Mouse (Mus musculus) embryonic facial prominence, embryonic 14.5 days (tissue): ENCODE results near the gene Ufc1. TPM values are rescaled to one million over a fixed set of nuclear protein-coding genes. Genes with fewer than 3 reads are reported as not detected.

Experiments
- ATAC-seq: fragments of 200-750 bp; cut with Nextera tagmentation; 2 replicates; pipeline ENCODE4 v1.8.0; 2017; ENCODE audit warnings: low read depth, moderate number of reproducible peaks, moderate TSS enrichment
- DNase-seq: peaks from one replicate; pipeline ENCODE4 v3.0.0-alpha.2; 2015; ENCODE audit warnings: low spot score
- H3K27ac ChIP-seq: fragments of 300-500 bp; sonication (generic); replicated peaks from 2 replicates; pipeline ENCODE4 v1.5.1; 2014; ENCODE audit warnings: low read depth, mild to moderate bottlenecking, low read length, moderate library complexity
- H3K27me3 ChIP-seq: fragments of 300-500 bp; sonication (generic); replicated peaks from 2 replicates; pipeline ENCODE4 v1.6.1; 2014; ENCODE audit warnings: low read length; ENCODE audit not compliant: control insufficient read depth, insufficient read depth
- H3K36me3 ChIP-seq: fragments of 300-500 bp; sonication (generic); 2 replicates; pipeline ENCODE4 v1.6.1; 2014; ENCODE audit warnings: low read length, mixed read lengths; ENCODE audit not compliant: control insufficient read depth, insufficient read depth
- H3K4me1 ChIP-seq: fragments of 300-500 bp; sonication (generic); 2 replicates; pipeline ENCODE4 v1.6.1; 2014; ENCODE audit warnings: antibody characterized with exemption, low read length; ENCODE audit not compliant: control insufficient read depth, insufficient read depth
- H3K4me2 ChIP-seq: fragments of 300-500 bp; sonication (generic); 2 replicates; pipeline ENCODE4 v1.6.1; 2014; ENCODE audit warnings: low read depth, mild to moderate bottlenecking, low read length, moderate library complexity, mixed read lengths
- H3K4me3 ChIP-seq: fragments of 300-500 bp; sonication (generic); 2 replicates; pipeline ENCODE4 v1.5.1; 2014; ENCODE audit warnings: low read depth, mild to moderate bottlenecking, low read length
- H3K9ac ChIP-seq: fragments of 300-500 bp; sonication (generic); 2 replicates; pipeline ENCODE4 v1.6.1; 2014; ENCODE audit warnings: low read depth, mild to moderate bottlenecking, low read length, moderate library complexity, mixed read lengths
- H3K9me3 ChIP-seq: fragments of 300-500 bp; sonication (generic); 2 replicates; pipeline ENCODE4 v1.6.1; 2016; ENCODE audit warnings: low read length; ENCODE audit not compliant: control insufficient read depth
- WGBS: fragments of 180-500 bp; shearing (Covaris S2); extraction: QIAGEN DNeasy Blood & Tissue Kit; methylation state at CpG from one replicate; pipeline ENCODE4 v1.1.7; 2014; 5-methylcytosine and 5-hydroxymethylcytosine counted together
- polyA plus RNA-seq: library from polyadenylated mRNA; unstranded; fragments of >200 nt; fragmentation: Nextera tagmentation; extraction: Ambion mirVana; gene quantifications from 2 replicates; pipeline ENCODE4 v1.2.1, GENCODE M21; 2014

The Ufc1 gene
- polyA plus RNA-seq, 1 experiment from 2014 or later = 110 TPM

- WGBS = 88% methylated on average over 9 of the region's 9 CpGs
These were observed 37.0 kb downstream of the Ufc1 start for GRCm38 (mm10) chr1:171257781-171258180.

GRCm38 (mm10) chr1:171256937-171257548 lies 37.8 kb downstream of the Ufc1 start:
- no peak overlapping the region for H3K4me2 ChIP-seq
- no peak overlapping the region for H3K27ac ChIP-seq
- H3K4me3 ChIP-seq = no peak overlapping the region
- no peaks in the 10 kb centered on the region for H3K9me3 ChIP-seq
- DNase-seq (peak; percentile 84), ATAC-seq (peak; percentile 35; the same call in 1 of the 2 replicates)
- H3K4me1 ChIP-seq = peaks cover 10% of the 10 kb centered on the region
- WGBS = 69% methylated on average over 15 of the region's 15 CpGs
- H3K9ac ChIP-seq = no peak overlapping the region
- peaks cover 65% of the 10 kb centered on the region for H3K36me3 ChIP-seq
- H3K27me3 ChIP-seq = no peaks in the 10 kb centered on the region

More at GRCm38 (mm10) chr1:171257781-171258180, 37.0 kb downstream of the Ufc1 start:
- Histone ChIP-seq H3K4me2 (no peak overlapping the region), H3K27ac (no peak overlapping the region), H3K9me3 (no peaks in the 10 kb centered on the region), H3K4me1 (peaks cover 9% of the 10 kb centered on the region), H3K27me3 (no peaks in the 10 kb centered on the region), H3K9ac (no peak overlapping the region), H3K36me3 (peaks cover 64% of the 10 kb centered on the region), H3K4me3 (no peak overlapping the region)
- ATAC-seq (no peak), DNase-seq (no peak)

GRCm38 (mm10) chr1:171256095-171256818 lies 38.6 kb downstream of the Ufc1 start:
- ATAC-seq = no peak
- H3K27ac ChIP-seq = no peak overlapping the region
- no peak for DNase-seq
- peaks cover 65% of the 10 kb centered on the region for H3K36me3 ChIP-seq
- H3K9me3 ChIP-seq = no peaks in the 10 kb centered on the region
- H3K4me1 ChIP-seq = peaks cover 14% of the 10 kb centered on the region
- H3K27me3 ChIP-seq = no peaks in the 10 kb centered on the region
- no peak overlapping the region for H3K9ac ChIP-seq
- no peak overlapping the region for H3K4me3 ChIP-seq
- no peak overlapping the region for H3K4me2 ChIP-seq
- WGBS = 90% methylated on average over 24 of the region's 24 CpGs

GRCm38 (mm10) chr1:171252415-171252814 lies 42.4 kb downstream of the Ufc1 start:
- H3K27me3 ChIP-seq = no peaks in the 10 kb centered on the region
- WGBS = 30% methylated on average over 17 of the region's 17 CpGs
- peak overlapping the region; percentile 63 for H3K9ac ChIP-seq
- ATAC-seq = peak; percentile 0; the same call in 1 of the 2 replicates
- H3K4me1 ChIP-seq = peaks cover 42% of the 10 kb centered on the region
- H3K36me3 ChIP-seq = peaks cover 37% of the 10 kb centered on the region
- no peaks in the 10 kb centered on the region for H3K9me3 ChIP-seq
- H3K4me2 ChIP-seq = peak overlapping the region; percentile 80
- H3K27ac ChIP-seq = peak overlapping the region; percentile 93
- DNase-seq = no peak
- H3K4me3 ChIP-seq = peak overlapping the region; percentile 46

- no peaks in the 10 kb centered on the region for H3K27me3 ChIP-seq
- H3K9ac ChIP-seq = peak overlapping the region; percentile 63
- H3K36me3 ChIP-seq = peaks cover 32% of the 10 kb centered on the region
- no peaks in the 10 kb centered on the region for H3K9me3 ChIP-seq
- 2% methylated on average over 13 of the region's 13 CpGs for WGBS
- H3K4me3 ChIP-seq = peak overlapping the region; percentile 46
- H3K4me2 ChIP-seq = peak overlapping the region; percentile 80
- peaks cover 42% of the 10 kb centered on the region for H3K4me1 ChIP-seq
- H3K27ac ChIP-seq = peak overlapping the region; percentile 93
- DNase-seq = peak; percentile 92
- peak; percentile 54 for ATAC-seq
These were observed 43.1 kb downstream of the Ufc1 start for GRCm38 (mm10) chr1:171251594-171252324.

GRCm38 (mm10) chr1:171250680-171251593 lies 43.9 kb downstream of the Ufc1 start, which contains the start of gene Ndufs2:
TSS of gene Ndufs2 (minus strand) at chr1:171251388.
- no peaks in the 10 kb centered on the region for H3K27me3 ChIP-seq
- DNase-seq (peak; percentile 75), ATAC-seq (0 out of 2 replicates have a peak, but pooled peaks have one; percentile 10)
- H3K4me2 ChIP-seq = peak within 1 kb of the TSS; percentile 80
- peak within 1 kb of the TSS; percentile 63 for H3K9ac ChIP-seq
- peak within 1 kb of the TSS; percentile 93 for H3K27ac ChIP-seq
- 9% methylated on average over 26 of the region's 26 CpGs for WGBS
- no peaks in the 10 kb centered on the region for H3K9me3 ChIP-seq
- peak within 1 kb of the TSS; percentile 46 for H3K4me3 ChIP-seq
- peaks cover 26% of the 10 kb centered on the region for H3K36me3 ChIP-seq
- H3K4me1 ChIP-seq = peaks cover 47% of the 10 kb centered on the region

GRCm38 (mm10) chr1:171249913-171250600 lies 44.8 kb downstream of the Ufc1 start, which contains the start of gene Adamts4:
TSS of gene Adamts4 (plus strand) at chr1:171250421.
- Histone ChIP-seq H3K4me3 (peak within 1 kb of the TSS; percentile 46), H3K4me2 (peak within 1 kb of the TSS; percentile 80), H3K9ac (peak within 1 kb of the TSS; percentile 63), H3K27ac (peak within 1 kb of the TSS; percentile 93), H3K36me3 (peaks cover 27% of the 10 kb centered on the region), H3K9me3 (no peaks in the 10 kb centered on the region), H3K27me3 (no peaks in the 10 kb centered on the region), H3K4me1 (peaks cover 50% of the 10 kb centered on the region)
- DNase-seq (peak; percentile 90), ATAC-seq (peak; percentile 30; the same call in 1 of the 2 replicates)
- 5% methylated on average over 5 of the region's 5 CpGs for WGBS
